Mouse (Mus musculus) limb, embryonic 11.5 days (tissue): ENCODE results near the gene Banf2. TPM values are rescaled to one million over a fixed set of nuclear protein-coding genes. Genes with fewer than 3 reads are reported as not detected.

Source experiments
- ATAC-seq: fragments of 200-750 bp; cut with Nextera tagmentation; 2 replicates; pipeline ENCODE4 v1.8.0; 2017; ENCODE audit warnings: low read depth; ENCODE audit not compliant: insufficient number of reproducible peaks, low FRiP score, low TSS enrichment
- DNase-seq: peaks from one replicate; pipeline ENCODE4 v3.0.0-alpha.2; 2015; ENCODE audit warnings: low spot score
- H3K27ac ChIP-seq: fragments of 300-500 bp; sonication (generic); replicated peaks from 2 replicates; pipeline ENCODE4 v1.5.1; 2014; ENCODE audit warnings: low read depth, mild to moderate bottlenecking, low read length
- H3K27me3 ChIP-seq: fragments of 300-500 bp; sonication (generic); 2 replicates; pipeline ENCODE4 v1.6.1; 2014; ENCODE audit warnings: mild to moderate bottlenecking, low read length, mixed read lengths; ENCODE audit not compliant: control insufficient read depth, insufficient read depth
- H3K36me3 ChIP-seq: fragments of 300-500 bp; sonication (generic); 2 replicates; pipeline ENCODE4 v1.6.1; 2014; ENCODE audit warnings: mild to moderate bottlenecking, low read length, moderate library complexity, mixed read lengths; ENCODE audit not compliant: control insufficient read depth, insufficient read depth
- H3K4me1 ChIP-seq: fragments of 300-500 bp; sonication (generic); 2 replicates; pipeline ENCODE4 v1.6.1; 2014; ENCODE audit warnings: low read length, mixed read lengths; ENCODE audit not compliant: control insufficient read depth, insufficient read depth
- H3K4me2 ChIP-seq: fragments of 300-500 bp; sonication (generic); 2 replicates; pipeline ENCODE4 v1.6.1; 2014; ENCODE audit warnings: low read depth, mild to moderate bottlenecking, moderate library complexity; ENCODE audit not compliant: severe bottlenecking
- H3K4me3 ChIP-seq: fragments of 300-500 bp; sonication (generic); 2 replicates; pipeline ENCODE4 v1.5.1; 2014; ENCODE audit warnings: low read depth, low read length
- H3K9ac ChIP-seq: fragments of 300-500 bp; sonication (generic); 2 replicates; pipeline ENCODE4 v1.6.1; 2014; ENCODE audit warnings: mild to moderate bottlenecking, low read length
- H3K9me3 ChIP-seq: fragments of 300-500 bp; sonication (generic); 2 replicates; pipeline ENCODE4 v1.6.1; 2016; ENCODE audit warnings: low read length; ENCODE audit not compliant: control insufficient read depth
- WGBS: fragments of 180-500 bp; shearing (Covaris S2); extraction: QIAGEN DNeasy Blood & Tissue Kit; methylation state at CpG from one replicate; pipeline ENCODE4 v1.1.7; 2014; 5-methylcytosine and 5-hydroxymethylcytosine counted together
- polyA plus RNA-seq: library from polyadenylated mRNA; unstranded; fragments of >200 nt; fragmentation: Nextera tagmentation; extraction: Ambion mirVana; gene quantifications from 2 replicates; pipeline ENCODE4 v1.2.1, GENCODE M21; 2014

Gene Banf2
- not detected in 2 replicates for polyA plus RNA-seq

- Histone ChIP-seq H3K27ac (no peak within 1 kb of the TSS), H3K4me2 (no peak within 1 kb of the TSS), H3K4me1 (no peaks in the 10 kb centered on the region), H3K27me3 (no peaks in the 10 kb centered on the region), H3K9ac (no peak within 1 kb of the TSS), H3K9me3 (no peaks in the 10 kb centered on the region), H3K36me3 (no peaks in the 10 kb centered on the region), H3K4me3 (no peak within 1 kb of the TSS)
- ATAC-seq (no peak), DNase-seq (no peak)
- WGBS, result 94% methylated on average over 2 of the region's 2 CpGs
Measured at GRCm38 (mm10) chr2:144032664-144033063, at the start of gene Banf2. TSS of gene Banf2 (plus strand) at chr2:144033059.

GRCm38 (mm10) chr2:143983482-143983881 is 49.4 kb upstream of the Banf2 start:
- no peak overlapping the region for H3K4me2 ChIP-seq
- ATAC-seq, result no peak
- H3K27me3 ChIP-seq, result no peaks in the 10 kb centered on the region
- 51% methylated on average over 2 of the region's 2 CpGs for WGBS
- DNase-seq, result no peak
- H3K9ac ChIP-seq, result no peak overlapping the region
- no peak overlapping the region for H3K27ac ChIP-seq
- H3K4me1 ChIP-seq, result no peaks in the 10 kb centered on the region
- H3K36me3 ChIP-seq, result peaks cover 2% of the 10 kb centered on the region; the same call in 1 of the 2 replicates
- H3K4me3 ChIP-seq, result no peak overlapping the region
- no peaks in the 10 kb centered on the region for H3K9me3 ChIP-seq

- ATAC-seq, result no peak
Measured at GRCm38 (mm10) chr2:143987485-143987884, 45.4 kb upstream of the Banf2 start.

GRCm38 (mm10) chr2:143988016-143988415 is 44.8 kb upstream of the Banf2 start:
- Histone ChIP-seq H3K4me3 (no peak overlapping the region), H3K27ac (no peak overlapping the region), H3K36me3 (no peaks in the 10 kb centered on the region), H3K4me1 (no peaks in the 10 kb centered on the region), H3K4me2 (no peak overlapping the region), H3K9ac (no peak overlapping the region), H3K27me3 (no peaks in the 10 kb centered on the region), H3K9me3 (no peaks in the 10 kb centered on the region)
- DNase-seq (no peak), ATAC-seq (no peak)
- 88% methylated on average over 3 of the region's 3 CpGs for WGBS

More at GRCm38 (mm10) chr2:143987485-143987884, 45.4 kb upstream of the Banf2 start:
- Histone ChIP-seq H3K9me3 (no peaks in the 10 kb centered on the region), H3K27me3 (no peaks in the 10 kb centered on the region), H3K4me1 (no peaks in the 10 kb centered on the region), H3K27ac (no peak overlapping the region), H3K4me2 (no peak overlapping the region), H3K36me3 (no peaks in the 10 kb centered on the region), H3K4me3 (no peak overlapping the region), H3K9ac (no peak overlapping the region)
- WGBS, result 92% methylated on average over 2 of the region's 2 CpGs
- no peak for DNase-seq

- Histone ChIP-seq H3K27ac (no peak overlapping the region), H3K4me2 (no peak overlapping the region), H3K4me3 (no peak overlapping the region), H3K9ac (no peak overlapping the region), H3K27me3 (no peaks in the 10 kb centered on the region), H3K9me3 (no peaks in the 10 kb centered on the region), H3K4me1 (no peaks in the 10 kb centered on the region), H3K36me3 (no peaks in the 10 kb centered on the region)
- WGBS, result 83% methylated on average over 1 of the region's 1 CpGs
- ATAC-seq (no peak), DNase-seq (no peak)
Measured at GRCm38 (mm10) chr2:143990997-143991396, 41.9 kb upstream of the Banf2 start.

GRCm38 (mm10) chr2:143991964-143992672 is 40.7 kb upstream of the Banf2 start:
- Histone ChIP-seq H3K4me1 (no peaks in the 10 kb centered on the region), H3K9ac (no peak overlapping the region), H3K36me3 (no peaks in the 10 kb centered on the region), H3K27me3 (no peaks in the 10 kb centered on the region), H3K27ac (no peak overlapping the region), H3K4me2 (no peak overlapping the region), H3K9me3 (no peaks in the 10 kb centered on the region), H3K4me3 (no peak overlapping the region)
- ATAC-seq (no peak), DNase-seq (no peak)
- WGBS, result 95% methylated on average over 7 of the region's 7 CpGs

GRCm38 (mm10) chr2:143992977-143993376 is 39.9 kb upstream of the Banf2 start:
- no peaks in the 10 kb centered on the region for H3K9me3 ChIP-seq
- no peak overlapping the region for H3K27ac ChIP-seq
- no peak overlapping the region for H3K4me3 ChIP-seq
- DNase-seq, result no peak
- 77% methylated on average over 1 of the region's 1 CpGs for WGBS
- no peak overlapping the region for H3K4me2 ChIP-seq
- no peak overlapping the region for H3K9ac ChIP-seq
- H3K27me3 ChIP-seq, result no peaks in the 10 kb centered on the region
- no peaks in the 10 kb centered on the region for H3K4me1 ChIP-seq
- no peak for ATAC-seq
- no peaks in the 10 kb centered on the region for H3K36me3 ChIP-seq

GRCm38 (mm10) chr2:144002229-144002984 is 30.5 kb upstream of the Banf2 start:
- ATAC-seq (no peak), DNase-seq (no peak)
- H3K36me3 ChIP-seq, result no peaks in the 10 kb centered on the region
- no peaks in the 10 kb centered on the region for H3K27me3 ChIP-seq
- H3K9me3 ChIP-seq, result no peaks in the 10 kb centered on the region
- H3K4me3 ChIP-seq, result no peak overlapping the region
- H3K27ac ChIP-seq, result no peak overlapping the region
- H3K4me2 ChIP-seq, result no peak overlapping the region
- H3K9ac ChIP-seq, result no peak overlapping the region
- WGBS, result 84% methylated on average over 5 of the region's 5 CpGs
- H3K4me1 ChIP-seq, result no peaks in the 10 kb centered on the region; the same call in 1 of the 2 replicates
